Mouse (Mus musculus) embryonic stem cell, embryonic (primary cell): Measurements from ENCODE around the gene Bmp10.
"Not testable (repeated sequence)": the region's sequence is repeated elsewhere in the genome, so short reads cannot be mapped to it uniquely, and the experiment has no call there.

Experiments used
- CTCF ChIA-PET, 4 experiments: fragments of 300-600 bp in 2 of 4; fragments of 350-600 bp in 2 of 4; sonication (Branson Sonifier 250); formaldehyde crosslinking; loops; one replicate each; lab custom pipeline; 2022; ENCODE audit warnings: inconsistent platforms in 2 of 4; lab: Charles Lee
- POLR2A ChIA-PET, 4 experiments: fragments of 300-600 bp in 2 of 4; fragments of 350-600 bp in 2 of 4; sonication (Branson Sonifier 250); formaldehyde crosslinking; loops; one replicate each; lab custom pipeline; 2022; ENCODE audit warnings: antibody characterized with exemption in 4 of 4, inconsistent platforms in 1 of 4; lab: Charles Lee

The Bmp10 gene

DNA sequence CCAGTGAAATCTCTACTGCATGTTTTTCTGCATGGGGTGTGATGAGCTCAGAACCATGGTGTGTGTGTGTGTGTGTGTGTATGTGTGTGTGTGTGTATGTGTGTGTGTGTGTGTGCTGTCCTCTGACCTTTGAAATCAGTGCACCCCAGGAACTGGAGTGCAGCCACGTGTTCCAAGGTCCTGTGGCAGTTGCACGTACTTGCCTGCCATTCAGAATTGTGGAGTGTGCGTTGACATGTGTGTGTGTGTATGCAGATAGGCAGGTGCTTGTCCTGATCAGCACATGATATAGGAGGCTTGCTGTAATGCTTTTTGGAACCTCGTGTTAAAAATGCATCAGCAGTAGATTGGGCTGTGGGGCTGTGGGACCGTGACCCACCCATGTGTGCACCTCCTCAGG lies 1.8 kb upstream of the Bmp10 start:
- POLR2A ChIA-PET, result interaction anchor here in 1 of 4 experiments (0.6 kb wide), 1 partner anchor 85 kb away, joined by 3 read pairs; no protein-coding TSS in a partner anchor

DNA sequence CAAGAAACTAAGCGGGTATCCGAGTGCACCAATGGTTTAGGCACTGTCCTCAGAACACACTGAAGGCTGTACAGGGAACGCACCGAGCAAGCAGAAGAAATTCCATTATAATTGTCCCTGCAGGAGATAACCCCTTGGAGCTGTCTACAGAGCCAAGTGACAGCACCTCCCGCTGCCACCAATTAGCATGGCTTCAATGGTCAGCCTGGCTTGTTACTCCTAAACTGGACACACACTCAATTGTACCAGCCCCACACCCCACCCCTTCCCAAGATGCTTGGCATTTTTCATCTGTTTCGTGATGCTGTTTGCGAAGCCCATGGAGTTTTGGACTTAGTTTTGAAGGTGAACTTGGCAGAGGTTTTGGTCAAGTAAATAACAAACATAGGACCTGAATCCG lies 1.2 kb upstream of the Bmp10 start:
- ChIA-PET CTCF (interaction anchor here in 2 of 4 experiments (1.1 to 1.8 kb wide), 2 partner anchors 23 to 39 kb away, joined by 3 to 5 read pairs; no protein-coding TSS in a partner anchor), POLR2A (no interaction called here)

More for the DNA sequence above, 1.8 kb upstream of the Bmp10 start:
- CTCF ChIA-PET, result interaction anchor here (0.5 to 1.8 kb wide), 5 partner anchors 24 to 871 kb away, joined by 3 to 5 read pairs (median 3); no protein-coding TSS in a partner anchor

DNA sequence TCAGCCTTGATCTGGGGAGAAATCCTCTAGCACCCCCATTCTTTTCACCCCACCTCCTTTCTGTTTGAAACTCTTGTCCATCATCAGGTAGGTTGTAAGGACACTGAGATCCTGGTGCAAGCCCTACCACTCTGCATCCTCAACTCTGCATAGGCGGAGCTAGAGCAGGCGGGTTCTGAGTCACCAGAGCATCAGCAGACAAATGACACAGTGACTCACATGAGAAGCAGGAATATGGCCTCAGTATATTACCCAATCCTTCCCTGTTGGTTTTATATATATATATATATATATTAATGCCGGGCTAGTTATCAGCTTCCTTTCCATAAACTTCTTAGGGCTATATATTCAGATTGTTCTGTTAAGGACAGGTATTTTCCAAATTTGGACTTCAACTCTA lies 7.0 kb downstream of the Bmp10 start:
- CTCF ChIA-PET, result interaction anchor here in 2 of 4 experiments (1.3 to 1.8 kb wide), 2 partner anchors 15 to 30 kb away, joined by 3 to 6 read pairs; no protein-coding TSS in a partner anchor

DNA sequence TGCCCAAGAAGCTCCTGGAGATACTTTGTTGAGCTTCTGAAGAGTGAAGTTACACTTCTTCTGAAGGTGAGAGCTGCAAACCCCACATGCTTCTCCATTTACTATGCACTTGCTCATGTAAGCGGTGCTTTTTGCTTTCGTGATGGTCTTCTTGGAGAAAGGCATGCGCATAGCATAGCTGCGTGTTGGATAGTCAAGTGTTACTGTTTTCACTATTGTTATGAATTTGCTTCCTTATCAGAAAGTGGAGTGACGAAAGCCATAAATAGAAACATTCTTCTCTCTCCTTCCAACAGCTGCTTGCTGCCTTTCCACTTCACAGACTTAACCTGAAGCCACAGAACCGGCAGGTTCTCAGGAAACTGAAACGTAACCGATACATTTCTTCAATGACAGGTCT lies 8.0 kb downstream of the Bmp10 start:
- POLR2A ChIA-PET, result interaction anchor here in 2 of 4 experiments (0.6 to 0.8 kb wide), 3 partner anchors 10 to 96 kb away, joined by 3 to 5 read pairs (median 4); no protein-coding TSS in a partner anchor

More for the DNA sequence above, 7.0 kb downstream of the Bmp10 start:
- POLR2A ChIA-PET, result no interaction called here

DNA sequence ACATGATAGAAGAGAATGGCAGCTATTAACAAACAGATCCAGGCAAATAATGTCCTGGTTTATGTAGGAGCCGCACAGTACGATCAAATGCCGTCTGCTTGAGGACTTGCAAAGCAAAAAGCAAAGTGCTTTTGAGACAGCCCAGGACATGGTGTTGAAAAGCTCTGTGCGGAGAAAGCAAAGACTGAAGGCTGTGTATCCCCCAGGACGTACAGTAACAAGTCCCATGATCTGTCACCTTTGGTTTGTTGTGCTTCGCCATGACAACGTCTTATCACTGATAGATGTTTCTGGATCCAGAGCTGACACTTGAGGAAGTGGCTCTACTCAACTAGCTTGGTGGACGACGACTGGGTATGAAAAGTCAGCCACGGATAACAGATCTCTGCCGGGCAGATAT lies 14.5 kb downstream of the Bmp10 start:
- ChIA-PET POLR2A (interaction anchor here in 1 of 4 experiments (0.9 kb wide), 2 partner anchors 18 to 23 kb away, joined by 3 read pairs; no protein-coding TSS in a partner anchor), CTCF (interaction anchor here in 3 of 4 experiments (1.1 to 2.4 kb wide), 4 partner anchors 23 kb away, joined by 3 to 10 read pairs (median 6); no protein-coding TSS in a partner anchor)

More for the DNA sequence above, 8.0 kb downstream of the Bmp10 start:
- CTCF ChIA-PET, result interaction anchor here in 2 of 4 experiments (0.5 to 1.8 kb wide), 4 partner anchors 14 to 315 kb away, joined by 3 to 6 read pairs (median 4); no protein-coding TSS in a partner anchor

DNA sequence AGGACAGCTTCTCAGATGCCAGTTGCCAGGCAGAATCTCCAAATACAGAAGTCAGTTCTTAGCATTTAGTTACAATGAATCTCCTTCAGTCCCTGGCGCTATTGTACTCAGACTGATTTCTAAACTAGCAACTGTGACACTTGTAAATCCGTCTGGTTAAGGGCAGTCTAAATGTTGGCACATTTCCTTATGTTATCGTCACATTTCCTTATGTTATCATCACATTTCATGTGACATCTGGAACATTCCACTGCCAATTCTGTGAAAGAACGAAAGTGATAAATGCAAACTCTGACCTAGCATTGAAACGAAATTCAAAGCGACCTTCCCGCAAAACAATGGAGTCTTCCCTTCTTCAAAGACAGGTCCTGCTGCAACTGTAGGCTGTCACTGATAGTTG lies 16.4 kb downstream of the Bmp10 start:
- CTCF ChIA-PET, result interaction anchor here in 1 of 4 experiments (2.1 kb wide), 1 partner anchor 21 kb away, joined by 4 read pairs; no protein-coding TSS in a partner anchor
- POLR2A ChIA-PET, result no interaction called here

DNA sequence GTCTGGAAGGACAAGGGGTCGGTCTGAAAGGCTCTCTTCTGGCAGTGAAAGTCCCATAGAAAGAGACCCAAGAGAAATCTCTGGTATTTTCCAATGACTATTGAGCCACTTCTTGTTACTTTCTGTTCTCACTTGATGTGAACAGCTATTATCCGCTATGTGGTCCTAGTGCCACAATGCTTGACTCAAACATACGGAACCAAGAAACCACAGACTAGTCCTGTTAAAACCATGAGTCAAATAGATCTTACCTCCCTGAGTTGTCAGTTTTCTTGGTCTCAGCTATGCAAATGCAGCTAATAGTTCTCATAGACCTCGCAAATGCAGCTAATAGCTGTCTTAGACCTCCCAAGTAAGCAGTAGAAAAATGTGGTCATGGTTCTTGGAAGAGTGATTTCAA lies 18.4 kb downstream of the Bmp10 start:
- ChIA-PET CTCF (interaction anchor here in 2 of 4 experiments (0.7 to 1.3 kb wide), 2 partner anchors 19 to 63 kb away, joined by 3 to 6 read pairs; no protein-coding TSS in a partner anchor), POLR2A (interaction anchor here in 1 of 4 experiments (0.6 kb wide), 1 partner anchor 1583 kb away, joined by 5 read pairs; no protein-coding TSS in a partner anchor)

DNA sequence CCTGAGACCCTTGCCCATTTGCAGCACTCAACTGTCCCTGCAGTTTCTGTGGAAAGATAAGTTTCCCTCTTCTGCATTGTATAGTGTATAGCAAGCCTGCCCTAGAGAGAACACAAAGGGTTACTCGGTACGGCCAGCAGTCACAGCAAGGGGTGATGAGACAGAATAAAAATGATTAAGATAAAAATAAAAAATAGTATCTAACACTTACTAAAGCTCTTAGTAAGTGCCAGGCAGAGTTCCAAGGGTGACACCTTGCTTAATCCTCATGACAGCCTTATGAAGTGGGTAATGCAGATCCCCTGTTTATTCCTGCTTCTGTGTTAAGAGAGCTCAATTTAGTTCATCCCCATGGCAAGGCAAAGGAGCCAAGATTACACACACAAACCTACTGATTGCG lies 20.7 kb downstream of the Bmp10 start:
- POLR2A ChIA-PET, result interaction anchor here in 1 of 4 experiments (1.6 kb wide), 1 partner anchor 88 kb away, joined by 3 read pairs; no protein-coding TSS in a partner anchor
- CTCF ChIA-PET, result interaction anchor here in 2 of 4 experiments (1.0 to 2.0 kb wide), 4 partner anchors 17 to 65 kb away, joined by 3 to 12 read pairs (median 4); no protein-coding TSS in a partner anchor

DNA sequence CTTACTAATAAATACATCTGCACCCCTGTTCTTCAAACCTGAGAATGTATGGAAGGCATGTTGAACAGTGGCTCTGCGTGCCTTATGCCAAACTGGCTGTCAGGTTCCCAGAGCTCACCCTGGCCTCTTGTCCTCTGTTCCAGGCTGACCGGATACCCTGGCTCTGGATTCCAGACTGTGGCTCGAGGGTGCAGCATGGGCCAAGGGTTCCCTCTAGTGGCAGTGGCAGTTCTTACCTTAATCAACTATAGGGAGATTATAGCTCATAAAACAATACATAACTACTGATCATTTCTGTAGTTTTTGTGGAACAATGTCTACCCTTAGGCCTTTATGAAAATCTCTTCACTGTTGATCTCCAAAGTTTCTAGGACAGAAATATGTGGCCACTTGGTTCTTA lies 22.2 kb downstream of the Bmp10 start:
- CTCF ChIA-PET, result interaction anchor here in 3 of 4 experiments (0.6 to 2.0 kb wide), 13 partner anchors 14 to 350 kb away, joined by 3 to 12 read pairs (median 5); no protein-coding TSS in a partner anchor
- POLR2A ChIA-PET, result no interaction called here

DNA sequence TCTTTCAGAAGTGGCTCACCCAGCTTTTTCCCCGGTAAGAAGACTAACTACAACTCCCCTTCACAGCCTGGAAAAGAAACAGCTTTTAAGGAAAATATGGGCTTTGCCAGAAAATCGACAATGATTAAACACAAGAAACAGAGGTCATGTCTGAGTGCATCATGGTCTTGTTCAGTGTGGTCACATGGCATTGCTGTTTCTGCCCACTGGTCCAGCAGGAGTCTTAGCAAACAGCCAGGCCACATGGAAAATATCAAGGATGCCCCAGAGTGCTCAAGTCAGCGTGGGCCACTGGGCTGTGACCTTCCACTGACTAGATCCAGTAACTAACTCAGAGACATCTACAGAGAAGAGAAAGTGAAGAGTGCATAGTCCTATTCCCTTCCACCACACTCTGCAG lies 23.0 kb downstream of the Bmp10 start:
- POLR2A ChIA-PET, result no interaction called here
- CTCF ChIA-PET, result interaction anchor here in 3 of 4 experiments (0.6 to 2.0 kb wide), 11 partner anchors 14 to 350 kb away, joined by 3 to 12 read pairs (median 4); no protein-coding TSS in a partner anchor

DNA sequence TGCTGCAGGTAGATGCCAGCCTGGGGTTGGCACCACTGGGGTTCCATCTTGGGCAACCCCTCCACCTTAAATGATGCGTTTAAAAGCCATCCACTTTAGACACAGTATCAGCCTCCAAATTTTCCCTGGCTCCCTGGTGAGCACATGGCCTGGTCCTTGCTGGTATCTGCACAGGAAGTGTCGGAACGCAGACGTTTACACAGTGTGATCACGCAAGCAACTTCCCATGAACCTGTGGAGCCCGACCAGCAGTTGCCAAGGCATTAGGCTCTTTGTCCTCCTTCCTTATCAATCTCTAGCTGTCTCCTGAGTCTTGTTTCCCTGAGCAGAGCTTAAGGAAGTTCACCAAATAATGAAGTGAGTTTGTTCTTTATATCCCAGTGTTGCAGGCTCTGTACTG lies 26.7 kb downstream of the Bmp10 start:
- CTCF ChIA-PET, result interaction anchor here in 1 of 4 experiments (2.1 kb wide), 1 partner anchor 11 kb away, joined by 10 read pairs; no protein-coding TSS in a partner anchor
- POLR2A ChIA-PET, result interaction anchor here in 1 of 4 experiments (0.7 kb wide), 1 partner anchor 127 kb away, joined by 3 read pairs; no protein-coding TSS in a partner anchor

DNA sequence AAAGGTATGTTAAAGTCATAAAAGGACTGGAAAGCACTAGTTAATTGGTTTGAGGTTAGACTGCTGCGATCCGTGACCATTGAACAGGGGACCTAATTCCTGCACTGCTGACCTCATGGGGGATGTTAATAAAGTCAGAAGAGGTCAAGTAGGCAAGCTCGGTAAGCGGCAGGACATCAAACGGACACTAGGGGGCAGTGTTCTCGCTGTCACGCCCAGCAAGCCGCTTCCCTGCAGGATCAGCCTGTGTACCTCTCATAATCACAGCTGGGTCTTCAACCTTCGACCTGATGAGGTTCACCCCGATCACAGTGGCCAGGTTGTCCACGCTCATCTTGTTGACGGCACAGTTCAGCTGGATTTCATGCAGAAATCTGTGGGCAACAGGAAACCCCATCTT lies 37.4 kb downstream of the Bmp10 start:
- CTCF ChIA-PET, result interaction anchor here (0.5 to 1.8 kb wide), 68 partner anchors 9 to 981 kb away, joined by 3 to 13 read pairs (median 4); partner anchors contain the start of genes Aplf (in 1 of the 4) and Prokr1 (in 1 of the 4)
- POLR2A ChIA-PET, result interaction anchor here in 3 of 4 experiments (0.6 to 0.9 kb wide), 5 partner anchors 17 to 515 kb away, joined by 3 to 5 read pairs (median 3); partner anchors contain the start of gene H1fx (in 1 of the 3)

DNA sequence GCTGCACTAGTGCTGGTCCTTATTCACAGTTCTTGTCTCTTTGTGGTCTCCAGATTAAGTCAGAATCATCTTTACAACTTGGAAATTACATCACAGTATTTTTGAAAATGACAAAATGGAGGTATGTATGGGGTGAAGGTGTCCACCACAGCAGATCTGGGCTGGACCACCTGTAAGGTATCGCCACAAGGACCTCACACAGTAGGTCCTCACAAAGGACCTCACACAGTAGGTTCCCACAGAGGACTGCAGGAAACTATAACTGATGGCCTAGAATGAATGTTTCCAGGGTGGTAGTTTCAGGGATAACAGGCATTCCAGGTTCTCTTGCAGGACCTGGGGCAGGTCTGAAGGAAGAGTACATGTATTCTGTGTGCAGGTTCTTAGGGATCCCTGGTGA lies 38.6 kb downstream of the Bmp10 start:
- POLR2A ChIA-PET, result no interaction called here
- CTCF ChIA-PET, result interaction anchor here in 3 of 4 experiments (0.5 to 1.5 kb wide), 4 partner anchors 16 to 258 kb away, joined by 3 read pairs; no protein-coding TSS in a partner anchor

DNA sequence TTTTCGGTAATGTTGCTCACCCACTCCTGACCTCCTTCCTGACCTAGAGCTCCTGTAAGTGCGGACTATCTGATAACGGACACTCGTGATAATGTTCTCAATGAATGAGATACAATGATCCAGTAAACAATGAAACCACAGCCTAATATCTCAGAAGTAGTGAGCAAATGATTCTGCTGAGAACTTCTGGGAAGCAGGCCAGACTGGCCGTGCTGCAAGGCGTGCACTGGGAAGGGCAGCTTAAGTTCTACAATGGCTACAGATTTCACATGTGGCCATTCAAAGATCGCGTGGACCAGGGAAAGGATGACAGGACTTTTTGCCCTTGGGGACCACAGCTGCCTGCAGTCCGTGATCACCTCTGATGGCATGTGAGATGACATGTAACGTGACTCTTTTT lies 39.6 kb downstream of the Bmp10 start:
- ChIA-PET POLR2A (no interaction called here), CTCF (interaction anchor here in 1 of 4 experiments (1.1 to 1.2 kb wide), 2 partner anchors 17 to 69 kb away, joined by 3 read pairs; no protein-coding TSS in a partner anchor)

DNA sequence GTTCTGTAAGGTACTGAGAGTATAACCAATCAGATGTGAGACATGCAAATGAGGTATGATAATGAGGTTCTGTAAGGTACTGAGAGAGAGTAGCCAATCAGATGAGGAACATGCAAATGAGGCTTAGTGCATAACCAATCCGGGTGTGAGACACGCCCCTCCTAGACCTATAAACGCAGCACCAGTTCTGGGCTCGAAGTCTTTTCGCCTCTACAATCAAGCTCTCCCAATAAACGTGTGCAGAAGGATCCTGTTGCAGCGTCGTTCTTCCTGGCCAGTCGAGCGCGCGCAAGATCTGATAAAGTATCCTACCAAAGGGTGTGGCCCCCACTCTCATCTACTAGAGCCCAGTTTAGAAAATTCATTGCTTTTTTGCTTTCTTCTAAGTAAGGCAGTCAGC lies 41.3 kb downstream of the Bmp10 start:
- POLR2A ChIA-PET, result interaction anchor here in 1 of 4 experiments (0.6 kb wide), 1 partner anchor 24 kb away, joined by 3 read pairs; no protein-coding TSS in a partner anchor
- CTCF ChIA-PET, result not testable (repeated sequence)

DNA sequence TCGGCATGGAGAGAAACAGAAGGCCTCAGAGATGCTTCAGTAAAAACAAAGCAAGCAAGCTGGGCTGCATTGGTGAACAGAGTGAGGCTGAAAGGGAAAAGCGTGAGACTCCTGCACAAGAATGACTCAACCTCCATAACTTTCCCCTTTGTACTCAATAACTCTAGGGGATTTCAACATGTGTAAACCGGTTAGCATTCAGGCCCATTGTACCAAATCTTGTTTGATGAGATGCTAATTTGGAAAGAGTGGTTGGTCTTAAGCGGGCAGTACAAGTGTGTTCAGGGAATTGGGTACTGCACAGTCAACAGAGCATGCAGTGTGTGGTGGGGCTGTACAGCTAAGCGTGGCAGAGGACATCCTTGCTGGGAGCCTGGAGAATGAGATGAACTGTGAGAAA lies 46.4 kb downstream of the Bmp10 start:
- CTCF ChIA-PET, result interaction anchor here (0.8 to 2.8 kb wide), 4 partner anchors 9 to 13 kb away, joined by 3 to 10 read pairs (median 4); no protein-coding TSS in a partner anchor

DNA sequence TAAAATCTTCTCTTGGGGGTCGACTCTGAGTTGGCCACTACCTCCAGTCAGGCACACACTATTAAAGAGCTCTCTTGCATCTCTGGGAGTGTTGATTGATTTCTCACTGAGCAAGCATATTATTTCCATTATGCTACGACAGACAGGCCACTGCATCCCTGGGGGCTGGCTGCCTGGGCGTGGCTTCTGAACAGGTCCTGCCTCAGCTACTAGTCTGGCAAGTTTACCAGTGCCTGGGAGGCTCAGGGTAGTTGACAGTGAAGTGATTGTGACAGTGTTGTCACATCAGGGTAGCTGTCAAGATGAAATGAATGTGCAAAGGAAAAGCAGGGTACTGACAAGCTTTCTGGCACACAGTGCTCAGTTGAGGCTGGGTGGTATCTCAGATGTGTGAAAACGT lies 50.1 kb downstream of the Bmp10 start:
- ChIA-PET CTCF (interaction anchor here in 3 of 4 experiments (0.6 to 1.5 kb wide), 3 partner anchors 12 to 13 kb away, joined by 3 to 5 read pairs (median 4); no protein-coding TSS in a partner anchor), POLR2A (interaction anchor here in 1 of 4 experiments (0.6 kb wide), 1 partner anchor 414 kb away, joined by 3 read pairs; no protein-coding TSS in a partner anchor)

More for the DNA sequence above, 46.4 kb downstream of the Bmp10 start:
- POLR2A ChIA-PET, result interaction anchor here in 1 of 4 experiments (0.6 to 1.3 kb wide), 2 partner anchors 12 to 33 kb away, joined by 3 read pairs; no protein-coding TSS in a partner anchor

DNA sequence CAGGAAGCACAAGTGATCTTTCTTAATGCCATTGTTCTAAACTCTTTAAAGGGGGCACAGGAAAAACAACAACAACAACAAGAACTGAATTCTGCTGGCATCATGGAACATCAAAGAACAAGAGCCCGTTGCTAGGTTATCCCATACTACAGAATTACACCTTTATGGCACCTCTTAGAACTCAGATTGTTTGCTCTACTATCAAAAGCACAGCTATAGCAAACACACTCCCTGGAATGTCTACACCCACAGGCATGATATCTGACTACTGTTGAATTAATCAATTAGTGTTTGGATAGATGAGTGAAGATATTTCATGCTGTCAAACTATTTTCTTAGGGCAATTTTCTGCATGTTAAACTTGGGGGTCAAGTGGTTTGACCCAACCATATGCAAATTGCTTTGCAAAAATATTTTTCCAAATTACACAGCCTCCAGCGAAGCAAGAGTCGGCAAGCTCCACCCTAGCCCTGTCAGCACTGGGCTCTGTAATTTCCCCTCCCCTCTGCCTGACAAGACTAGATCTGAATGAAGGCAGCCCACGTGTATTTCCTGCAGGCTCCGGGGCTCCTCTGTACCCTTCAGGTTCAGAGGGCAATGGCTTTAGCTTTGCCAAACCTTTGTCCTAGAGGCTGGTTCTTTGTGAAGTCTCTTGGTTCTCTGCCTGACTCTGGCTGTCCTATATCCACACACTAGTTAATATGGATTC lies 50.7 kb downstream of the Bmp10 start:
- POLR2A ChIA-PET, result interaction anchor here in 1 of 4 experiments (0.6 kb wide), 1 partner anchor 414 kb away, joined by 3 read pairs; no protein-coding TSS in a partner anchor

More for the DNA sequence above, 50.7 kb downstream of the Bmp10 start:
- CTCF ChIA-PET, result interaction anchor here in 1 of 4 experiments (1.4 kb wide), 1 partner anchor 13 kb away, joined by 4 read pairs; no protein-coding TSS in a partner anchor
